Mouse (Mus musculus): ENCODE data around the gene Rsf1.

DNA sequence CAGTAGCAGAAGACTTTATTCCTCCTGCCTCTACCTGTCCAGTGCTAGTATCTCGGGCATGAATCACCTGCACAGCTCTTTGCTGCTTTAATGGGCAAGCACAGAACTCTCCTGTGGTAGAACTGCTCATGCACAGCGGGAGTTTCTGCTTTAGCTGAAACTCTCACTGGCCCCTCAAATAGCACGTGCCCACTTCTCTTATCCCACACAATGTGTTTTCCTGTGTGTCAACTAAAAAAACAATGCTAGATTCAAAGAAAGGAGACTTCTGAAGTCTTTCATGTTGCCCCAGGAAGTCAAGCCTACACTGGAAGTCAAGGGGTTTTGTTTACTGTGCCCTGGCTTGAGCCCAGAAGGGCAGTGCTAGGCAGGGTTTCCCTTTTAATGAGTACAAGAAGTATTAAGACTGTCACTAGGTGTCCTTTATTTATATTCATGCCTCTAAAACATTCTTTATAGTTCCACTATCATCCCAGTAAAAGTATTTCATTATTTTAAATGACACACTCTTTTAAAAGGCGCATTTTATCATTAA is 156.3 kb downstream of the Rsf1 start:
- no peak for TF ChIP-seq CTCF (IDR thresholded peaks at IDR 0.05)
- no peak for TF ChIP-seq POLR2A (IDR thresholded peaks at IDR 0.05; ENCODE audit: insufficient read depth, low read depth, low read length)

Measured in heart, adult 2 months (tissue).